Mouse (Mus musculus) thymus, postnatal 0 days (tissue): Measurements from ENCODE around the gene Klhdc8b. TPM values are rescaled to one million over a fixed set of nuclear protein-coding genes. Genes with fewer than 3 reads are reported as not detected.
A peak's percentile ranks its signal among the peaks of the same experiment; 100 is the strongest.

Source experiments
- DNase-seq: peaks from one replicate; pipeline ENCODE4 v3.0.0-alpha.2; 2015; ENCODE audit warnings: low spot score
- polyA plus RNA-seq: library from polyadenylated mRNA; unstranded; fragments of >200 nt; fragmentation: Nextera tagmentation; extraction: Ambion mirVana; gene quantifications from 2 replicates; pipeline ENCODE4 v1.2.1, GENCODE M21; 2015

Klhdc8b gene
- polyA plus RNA-seq, 1 experiment from 2014 or later: 11.2 TPM

- no peak for DNase-seq
These were observed 20.3 kb upstream of the Klhdc8b start for GRCm38 (mm10) chr9:108481520-108482210.

- DNase-seq: no peak
These were observed 19.6 kb upstream of the Klhdc8b start for GRCm38 (mm10) chr9:108480813-108481519.

GRCm38 (mm10) chr9:108479721-108480351, 18.5 kb upstream of the Klhdc8b start, which contains the start of gene Lamb2:
Gene Lamb2, plus strand, starts transcription at chr9:108479736.
- peak; percentile 50 for DNase-seq

GRCm38 (mm10) chr9:108479241-108479640, 17.9 kb upstream of the Klhdc8b start:
- no peak for DNase-seq

GRCm38 (mm10) chr9:108478638-108479156, 17.3 kb upstream of the Klhdc8b start:
- peak; percentile 41 for DNase-seq

- DNase-seq: no peak
These were observed 13.1 kb upstream of the Klhdc8b start for GRCm38 (mm10) chr9:108474528-108474927.

GRCm38 (mm10) chr9:108469845-108470244, 8.5 kb upstream of the Klhdc8b start:
- no peak for DNase-seq

- DNase-seq: no peak
These were observed 8.0 kb upstream of the Klhdc8b start for GRCm38 (mm10) chr9:108469430-108469829.

- DNase-seq: no peak
These were observed 4.8 kb upstream of the Klhdc8b start for GRCm38 (mm10) chr9:108466219-108466618.

GRCm38 (mm10) chr9:108463713-108464112, 2.3 kb upstream of the Klhdc8b start:
- no peak for DNase-seq

GRCm38 (mm10) chr9:108462192-108462591, 811 bp upstream of the Klhdc8b start:
- no peak for DNase-seq

- DNase-seq: no peak
These were observed 294 bp upstream of the Klhdc8b start for GRCm38 (mm10) chr9:108461675-108462074.

GRCm38 (mm10) chr9:108460319-108461178, 832 bp downstream of the Klhdc8b start, which contains the start of gene Ccdc71:
Gene Ccdc71, plus strand, starts transcription at chr9:108460527.
- DNase-seq: peak; percentile 89

- DNase-seq: no peak
These were observed 1.5 kb downstream of the Klhdc8b start for GRCm38 (mm10) chr9:108459939-108460318.

GRCm38 (mm10) chr9:108456953-108457352, 4.4 kb downstream of the Klhdc8b start:
- no peak for DNase-seq

GRCm38 (mm10) chr9:108455747-108456571, 5.4 kb downstream of the Klhdc8b start:
- DNase-seq: no peak

- DNase-seq: no peak
These were observed 7.0 kb downstream of the Klhdc8b start for GRCm38 (mm10) chr9:108454429-108454828.

- no peak for DNase-seq
These were observed 7.9 kb downstream of the Klhdc8b start for GRCm38 (mm10) chr9:108453458-108453857.

GRCm38 (mm10) chr9:108452911-108453310, 8.5 kb downstream of the Klhdc8b start:
- no peak for DNase-seq

- DNase-seq: peak; percentile 82
These were observed 9.0 kb downstream of the Klhdc8b start for GRCm38 (mm10) chr9:108452291-108452906.
